Mouse (Mus musculus) kidney, adult 2 months (tissue): ENCODE measurements around the gene Bmpr1a. TPM values are rescaled to one million over a fixed set of nuclear protein-coding genes. Genes with fewer than 3 reads are reported as not detected.
A peak's percentile ranks its signal among the peaks of the same experiment; 100 is the strongest.

Experiments
- DNase-seq: peaks from one replicate; pipeline ENCODE4 v3.0.0; 2021
- H3K27ac ChIP-seq: fragments of 200-500 bp; 2 replicates; pipeline ENCODE4 v1.5.1; 2012; ENCODE audit warnings: low read depth, low read length, control low read depth, inconsistent platforms; ENCODE audit not compliant: insufficient read depth
- H3K27me3 ChIP-seq: fragments of 200-500 bp; replicated peaks from 2 replicates; pipeline ENCODE4 v1.6.1; 2012; ENCODE audit warnings: mild to moderate bottlenecking, moderate library complexity, low read length, inconsistent platforms; ENCODE audit not compliant: control insufficient read depth, insufficient read depth
- H3K36me3 ChIP-seq: fragments of 200-500 bp; 2 replicates; pipeline ENCODE4 v1.6.1; 2012; ENCODE audit warnings: mild to moderate bottlenecking, moderate library complexity, low read length, inconsistent platforms; ENCODE audit not compliant: control insufficient read depth, insufficient read depth
- H3K4me1 ChIP-seq: fragments of 200-500 bp; 2 replicates; pipeline ENCODE4 v1.6.1; 2011; ENCODE audit warnings: low read length; ENCODE audit not compliant: control insufficient read depth, insufficient read depth
- H3K4me3 ChIP-seq: fragments of 200-500 bp; 2 replicates; pipeline ENCODE4 v1.5.1; 2011; ENCODE audit warnings: mild to moderate bottlenecking, low read depth, low read length, control low read depth; ENCODE audit not compliant: insufficient read depth
- CTCF ChIP-seq: fragments of 200-500 bp; conservative IDR thresholded peaks from 2 replicates; pipeline ENCODE4 v1.5.1; 2011; ENCODE audit warnings: low read depth, mild to moderate bottlenecking, control low read depth, low read length, moderate library complexity, mixed read lengths; ENCODE audit not compliant: insufficient read depth, insufficient read length
- POLR2A ChIP-seq: fragments of 200-500 bp; IDR thresholded peaks from one replicate; pipeline ENCODE4 v1.6.1; 2011; ENCODE audit warnings: low read depth, low read length, control low read depth
- WGBS: fragments of 180-500 bp; shearing (Covaris S2); methylation state at CpG from one replicate; pipeline ENCODE4 v1.1.7; 2018; 5-methylcytosine and 5-hydroxymethylcytosine counted together
- polyA plus RNA-seq: library from polyadenylated mRNA; depleted of rRNA; stranded (reverse); fragments of >200 nt; gene quantifications from 2 replicates; pipeline ENCODE4 v1.2.3, GENCODE M21; 2012

Bmpr1a gene
- polyA plus RNA-seq, 1 experiment = 11.4 TPM

DNA sequence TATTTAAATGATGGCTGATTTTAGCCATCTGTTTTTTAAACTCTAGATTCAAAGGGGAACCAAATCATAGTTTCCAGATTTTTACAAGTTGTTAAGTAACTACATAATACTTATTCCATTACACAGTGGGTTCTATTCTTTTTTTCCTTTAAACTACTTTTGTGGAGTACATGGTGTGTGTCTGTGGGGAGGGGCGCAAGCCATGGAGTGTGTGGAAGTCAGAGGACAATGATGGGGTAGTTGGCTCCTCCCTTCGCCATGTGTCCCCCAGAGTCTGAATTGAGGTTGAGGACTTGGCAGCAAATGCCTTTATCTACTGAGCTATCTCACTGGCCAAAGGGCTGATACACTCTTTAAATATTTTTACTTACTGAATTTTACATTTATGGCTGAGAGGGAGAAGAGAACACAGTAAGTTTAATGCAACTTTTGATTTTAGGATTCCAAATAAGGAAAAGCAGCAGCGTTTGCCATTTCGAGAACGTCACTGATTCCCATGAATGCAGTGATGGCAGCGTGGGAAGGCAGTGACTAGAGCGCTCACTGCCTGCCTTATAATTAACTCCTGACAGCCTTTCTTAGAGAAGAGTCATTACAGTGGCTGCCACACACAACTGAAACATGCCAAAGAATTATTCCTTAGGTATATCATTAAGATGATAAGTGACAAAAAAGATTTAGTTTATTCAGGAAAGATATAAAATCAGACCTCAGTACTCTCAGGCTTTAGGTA lies 90.8 kb downstream of the Bmpr1a start:
- Histone ChIP-seq H3K4me1 (no peaks in the 10 kb centered on the region), H3K36me3 (peaks cover 3% of the 10 kb centered on the region), H3K4me3 (no peak overlapping the region), H3K27ac (no peak overlapping the region), H3K27me3 (no peaks in the 10 kb centered on the region)
- DNase-seq = no peak
- WGBS = 88% methylated on average over 7 of the region's 7 CpGs
- TF ChIP-seq POLR2A (no peak), CTCF (no peak)

DNA sequence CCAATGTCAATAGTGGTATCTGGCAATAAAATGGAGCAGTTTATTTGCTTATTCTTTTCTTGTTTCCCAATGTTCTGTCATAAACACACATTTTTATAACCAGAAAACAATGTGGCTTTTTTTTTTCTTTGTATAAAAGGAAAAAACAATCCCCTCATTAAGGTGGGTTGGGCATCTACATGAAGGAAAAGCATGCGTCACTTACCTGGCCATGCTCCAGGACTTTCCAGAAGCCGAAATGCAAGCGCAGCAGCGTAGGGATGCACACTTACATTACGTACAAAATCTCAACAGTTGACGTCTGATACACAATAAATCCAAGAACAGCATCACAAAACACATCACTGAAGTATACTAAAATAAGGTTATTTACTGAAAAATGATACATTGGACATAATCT lies 92.4 kb downstream of the Bmpr1a start:
- Histone ChIP-seq H3K4me3 (no peak overlapping the region), H3K36me3 (peaks cover 3% of the 10 kb centered on the region), H3K27me3 (no peaks in the 10 kb centered on the region), H3K27ac (no peak overlapping the region), H3K4me1 (no peaks in the 10 kb centered on the region)
- no peak for TF ChIP-seq CTCF
- no peak for TF ChIP-seq POLR2A
- DNase-seq = peak; percentile 14
- WGBS = 73% methylated on average over 6 of the region's 6 CpGs

DNA sequence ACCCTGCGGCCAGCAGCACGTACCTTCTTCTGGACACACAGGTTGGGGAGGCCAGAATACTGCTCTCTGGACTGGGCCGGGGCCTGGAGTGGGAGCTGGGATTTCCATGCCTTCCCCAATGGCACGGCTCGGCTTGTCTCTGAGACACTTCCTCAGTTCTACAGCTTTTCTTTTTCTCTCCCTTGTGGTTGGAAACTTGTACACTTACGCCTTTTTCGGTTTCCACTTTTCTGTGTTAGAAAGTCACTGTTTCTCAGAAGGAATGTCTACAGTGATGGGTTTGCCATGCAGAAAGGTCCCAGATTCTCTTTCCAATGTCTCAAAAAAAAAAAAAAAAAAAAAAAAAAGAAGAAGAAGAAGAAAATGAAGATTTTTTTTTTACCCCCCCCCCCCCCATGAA lies 99.7 kb downstream of the Bmpr1a start:
- TF ChIP-seq CTCF = no peak
- TF ChIP-seq POLR2A = no peak
- H3K27me3 ChIP-seq = no peaks in the 10 kb centered on the region
- DNase-seq = no peak
- no peaks in the 10 kb centered on the region for H3K4me1 ChIP-seq
- no peak overlapping the region for H3K4me3 ChIP-seq
- no peaks in the 10 kb centered on the region; the same call in 1 of the 2 replicates for H3K36me3 ChIP-seq
- H3K27ac ChIP-seq = no peak overlapping the region
- 94% methylated on average over 7 of the region's 7 CpGs for WGBS

GRCm38 (mm10) chr14:34402871-34403270 lies 100.3 kb downstream of the Bmpr1a start:
- no peak for TF ChIP-seq CTCF
- no peak for TF ChIP-seq POLR2A
- 49% methylated on average over 8 of the region's 8 CpGs for WGBS
- Histone ChIP-seq H3K36me3 (no peaks in the 10 kb centered on the region; the same call in 1 of the 2 replicates), H3K27ac (no peak overlapping the region), H3K27me3 (no peaks in the 10 kb centered on the region), H3K4me3 (no peak overlapping the region), H3K4me1 (no peaks in the 10 kb centered on the region)
- no peak for DNase-seq

- Histone ChIP-seq H3K4me3 (no peak overlapping the region), H3K4me1 (no peaks in the 10 kb centered on the region), H3K27me3 (no peaks in the 10 kb centered on the region), H3K36me3 (no peaks in the 10 kb centered on the region), H3K27ac (no peak overlapping the region)
- WGBS = 49% methylated on average over 6 of the region's 6 CpGs
- no peak for TF ChIP-seq POLR2A
- peak; percentile 100 for TF ChIP-seq CTCF
- DNase-seq = peak; percentile 86
These were observed 102.0 kb downstream of the Bmpr1a start for GRCm38 (mm10) chr14:34401135-34401534.

DNA sequence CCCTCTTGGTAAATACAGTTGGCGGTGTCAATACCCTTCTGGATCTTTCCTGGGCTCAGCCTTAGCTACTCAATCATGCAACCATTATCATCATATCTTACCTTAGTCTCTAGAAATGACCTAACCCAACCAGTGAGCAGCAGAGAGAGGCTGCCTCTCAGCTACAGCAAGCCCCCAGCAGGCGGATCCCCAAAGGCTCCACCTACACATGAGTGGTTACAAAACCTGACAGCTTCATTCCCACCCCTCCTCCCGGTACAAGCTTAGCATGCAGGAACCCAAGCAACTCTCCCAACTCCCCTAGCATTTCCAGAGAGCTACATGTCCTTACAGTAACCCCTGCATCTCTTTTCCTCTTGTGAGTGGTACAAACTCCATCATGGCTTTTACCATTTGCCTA lies 103.1 kb downstream of the Bmpr1a start:
- DNase-seq = no peak
- Histone ChIP-seq H3K27ac (no peak overlapping the region), H3K4me3 (no peak overlapping the region), H3K4me1 (no peaks in the 10 kb centered on the region), H3K36me3 (no peaks in the 10 kb centered on the region), H3K27me3 (no peaks in the 10 kb centered on the region)
- TF ChIP-seq POLR2A (no peak), CTCF (no peak)
- 89% methylated on average over 3 of the region's 3 CpGs for WGBS

DNA sequence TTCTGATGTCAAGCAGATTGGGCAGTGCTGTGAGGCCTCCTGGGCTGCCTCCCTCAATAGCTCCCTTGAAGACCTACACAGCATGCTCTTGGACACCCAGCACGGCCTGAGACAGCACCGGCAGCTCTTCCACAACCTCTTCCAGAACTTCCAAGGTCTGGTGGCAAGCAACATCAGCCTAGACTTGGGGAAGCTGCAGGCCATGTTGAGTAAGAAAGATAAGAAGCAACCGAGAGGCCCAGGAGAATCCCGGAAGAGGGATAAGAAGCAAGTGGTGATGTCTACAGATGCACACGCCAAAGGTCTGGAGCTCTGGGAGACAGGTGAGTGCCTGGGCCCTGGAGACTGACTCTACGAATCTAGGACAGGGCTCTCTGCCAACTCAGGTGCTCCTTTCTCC lies 103.8 kb downstream of the Bmpr1a start:
- Histone ChIP-seq H3K27ac (no peak overlapping the region), H3K27me3 (no peaks in the 10 kb centered on the region), H3K4me3 (no peak overlapping the region), H3K36me3 (no peaks in the 10 kb centered on the region), H3K4me1 (no peaks in the 10 kb centered on the region)
- 94% methylated on average over 6 of the region's 6 CpGs for WGBS
- TF ChIP-seq POLR2A (no peak), CTCF (no peak)
- no peak for DNase-seq
